Mouse (Mus musculus): ENCODE results near the gene Tmc6.

Gene Tmc6

GRCm38 (mm10) chr11:117781993-117782704, at the start of gene Tmc6, which contains the start of gene Tmc8:
Gene Tmc6 (minus strand): TSS chr11:117782198.
Gene Tmc8 (plus strand): TSS chr11:117782076.
- DNase-seq = peak; percentile 77

- DNase-seq = no peak
Measured at GRCm38 (mm10) chr11:117830401-117830800, 48.4 kb upstream of the Tmc6 start.

- DNase-seq = peak; percentile 92
Measured at GRCm38 (mm10) chr11:117829671-117830215, 47.7 kb upstream of the Tmc6 start.

GRCm38 (mm10) chr11:117828888-117829604, 47.0 kb upstream of the Tmc6 start:
- peak; percentile 72 for DNase-seq

- DNase-seq = peak; percentile 80
Measured at GRCm38 (mm10) chr11:117828149-117828887, 46.3 kb upstream of the Tmc6 start.

- no peak for DNase-seq
Measured at GRCm38 (mm10) chr11:117827386-117827785, 45.4 kb upstream of the Tmc6 start.

GRCm38 (mm10) chr11:117826916-117827315, 44.9 kb upstream of the Tmc6 start:
- no peak for DNase-seq

GRCm38 (mm10) chr11:117826164-117826563, 44.2 kb upstream of the Tmc6 start:
- DNase-seq = no peak

- DNase-seq = peak; percentile 90
Measured at GRCm38 (mm10) chr11:117825333-117826101, 43.5 kb upstream of the Tmc6 start, which contains the start of the genes Afmid and Tk1. Gene Afmid (plus strand): TSS chr11:117825924. Gene Tk1 (minus strand): TSS chr11:117826092.

- DNase-seq = peak; percentile 89
Measured at GRCm38 (mm10) chr11:117824060-117824969, 42.3 kb upstream of the Tmc6 start.

- no peak for DNase-seq
Measured at GRCm38 (mm10) chr11:117823411-117823810, 41.4 kb upstream of the Tmc6 start.

GRCm38 (mm10) chr11:117822728-117823241, 40.8 kb upstream of the Tmc6 start:
- peak; percentile 70 for DNase-seq

GRCm38 (mm10) chr11:117821868-117822267, 39.9 kb upstream of the Tmc6 start:
- no peak for DNase-seq

GRCm38 (mm10) chr11:117820173-117820572, 38.2 kb upstream of the Tmc6 start:
- no peak for DNase-seq

GRCm38 (mm10) chr11:117819095-117819494, 37.1 kb upstream of the Tmc6 start:
- no peak for DNase-seq

- no peak for DNase-seq
Measured at GRCm38 (mm10) chr11:117816389-117816996, 34.5 kb upstream of the Tmc6 start.

GRCm38 (mm10) chr11:117815850-117816249, 33.9 kb upstream of the Tmc6 start:
- DNase-seq = peak; percentile 34

- no peak for DNase-seq
Measured at GRCm38 (mm10) chr11:117814704-117815366, 32.8 kb upstream of the Tmc6 start.

- no peak for DNase-seq
Measured at GRCm38 (mm10) chr11:117813867-117814266, 31.9 kb upstream of the Tmc6 start.
